Mouse (Mus musculus) hindbrain, postnatal 0 days (tissue): ENCODE measurements at regions not wholly inside any gene's neighbourhood (a gene's known extent, or its start where the extent isn't known, plus 50 kb on each side); places are given as distances from the start of the nearest gene placed in this dataset.

ENCODE experiments used
- ATAC-seq: fragments of 200-750 bp; cut with Nextera tagmentation; 2 replicates; pipeline ENCODE4 v1.8.0; 2017; ENCODE audit warnings: mild to moderate bottlenecking, moderate TSS enrichment, moderate library complexity
- DNase-seq: peaks from one replicate; pipeline ENCODE4 v3.0.0-alpha.2; 2015; ENCODE audit warnings: low spot score
- H3K27ac ChIP-seq: fragments of 300-500 bp; sonication (generic); 2 replicates; pipeline ENCODE4 v1.5.1; 2014; ENCODE audit warnings: mild to moderate bottlenecking
- H3K27me3 ChIP-seq: fragments of 300-500 bp; sonication (generic); 2 replicates; pipeline ENCODE4 v1.6.1; 2014; ENCODE audit warnings: low read length, mixed read lengths; ENCODE audit not compliant: insufficient read depth
- H3K36me3 ChIP-seq: fragments of 300-500 bp; sonication (generic); 2 replicates; pipeline ENCODE4 v1.6.1; 2014; ENCODE audit warnings: low read length, mixed read lengths; ENCODE audit not compliant: insufficient read depth
- H3K4me1 ChIP-seq: fragments of 300-500 bp; sonication (generic); 2 replicates; pipeline ENCODE4 v1.6.1; 2014; ENCODE audit warnings: antibody characterized with exemption, low read length, mixed read lengths; ENCODE audit not compliant: insufficient read depth
- H3K4me2 ChIP-seq: fragments of 300-500 bp; sonication (generic); 2 replicates; pipeline ENCODE4 v1.6.1; 2014; ENCODE audit warnings: low read depth, mild to moderate bottlenecking, low read length, moderate library complexity, mixed read lengths
- H3K4me3 ChIP-seq: fragments of 300-500 bp; sonication (generic); 2 replicates; pipeline ENCODE4 v1.5.1; 2014; ENCODE audit warnings: low read length
- H3K9ac ChIP-seq: fragments of 300-500 bp; sonication (generic); replicated peaks from 2 replicates; pipeline ENCODE4 v1.6.1; 2014; ENCODE audit warnings: mild to moderate bottlenecking, low read length, moderate library complexity, mixed read lengths
- H3K9me3 ChIP-seq: fragments of 300-500 bp; sonication (generic); 2 replicates; pipeline ENCODE4 v1.6.1; 2016; ENCODE audit warnings: low read length, mixed read lengths
- CTCF ChIP-seq: IDR thresholded peaks from 2 replicates; pipeline ENCODE4 v1.5.1; 2016; ENCODE audit warnings: antibody characterized with exemption, control low read depth, low read depth
- WGBS: fragments of 180-500 bp; shearing (Covaris S2); extraction: QIAGEN DNeasy Blood & Tissue Kit; methylation state at CpG from one replicate; pipeline ENCODE4 v1.1.7; 2014; 5-methylcytosine and 5-hydroxymethylcytosine counted together

GRCm38 (mm10) chr2:117652647-117653046 lies 309.8 kb upstream of the Rasgrp1 start:
- Histone ChIP-seq H3K27me3 (no peaks in the 10 kb centered on the region), H3K27ac (no peak overlapping the region), H3K4me3 (no peak overlapping the region), H3K4me2 (no peak overlapping the region), H3K36me3 (no peaks in the 10 kb centered on the region), H3K9ac (no peak overlapping the region), H3K4me1 (no peaks in the 10 kb centered on the region), H3K9me3 (no peaks in the 10 kb centered on the region)
- WGBS, result 62% methylated on average over 2 of the region's 2 CpGs
- ATAC-seq (no peak), DNase-seq (no peak)
- no peak for TF ChIP-seq CTCF

DNA sequence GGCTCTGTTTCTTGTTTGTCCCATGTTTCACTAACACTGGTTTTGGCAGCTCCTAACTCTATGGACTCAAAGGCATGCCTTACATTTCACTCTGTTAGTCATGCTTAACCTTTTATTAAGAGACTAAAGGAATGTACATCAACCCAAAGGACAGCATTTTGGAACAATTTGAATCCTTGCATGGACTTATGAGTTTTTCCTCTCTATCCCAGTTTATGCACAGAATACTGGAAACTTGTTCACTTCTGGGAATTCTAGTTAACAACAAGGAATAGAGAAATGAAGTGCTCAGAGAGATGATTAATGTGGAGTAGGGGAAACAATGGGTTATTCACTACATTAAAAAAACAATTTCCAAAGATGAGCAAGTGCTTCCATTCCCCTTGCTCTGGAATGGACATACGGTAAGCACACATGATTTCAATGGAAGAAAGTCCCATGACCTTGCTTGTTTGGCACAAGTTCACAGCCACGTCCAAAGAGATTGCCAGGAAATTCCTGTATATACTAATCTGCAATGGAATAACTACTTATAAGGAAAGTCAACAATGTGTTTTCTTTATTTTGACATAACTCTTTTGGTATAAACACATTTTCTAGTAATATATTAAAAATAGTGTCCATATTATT lies 313.9 kb upstream of the Rasgrp1 start:
- Histone ChIP-seq H3K36me3 (no peaks in the 10 kb centered on the region), H3K9me3 (no peaks in the 10 kb centered on the region), H3K4me1 (no peaks in the 10 kb centered on the region), H3K27ac (no peak overlapping the region), H3K4me2 (no peak overlapping the region), H3K9ac (no peak overlapping the region), H3K27me3 (no peaks in the 10 kb centered on the region), H3K4me3 (no peak overlapping the region)
- no peak for TF ChIP-seq CTCF
- ATAC-seq, result no peak
- DNase-seq, result no peak
- WGBS, result 72% methylated on average over 2 of the region's 2 CpGs

DNA sequence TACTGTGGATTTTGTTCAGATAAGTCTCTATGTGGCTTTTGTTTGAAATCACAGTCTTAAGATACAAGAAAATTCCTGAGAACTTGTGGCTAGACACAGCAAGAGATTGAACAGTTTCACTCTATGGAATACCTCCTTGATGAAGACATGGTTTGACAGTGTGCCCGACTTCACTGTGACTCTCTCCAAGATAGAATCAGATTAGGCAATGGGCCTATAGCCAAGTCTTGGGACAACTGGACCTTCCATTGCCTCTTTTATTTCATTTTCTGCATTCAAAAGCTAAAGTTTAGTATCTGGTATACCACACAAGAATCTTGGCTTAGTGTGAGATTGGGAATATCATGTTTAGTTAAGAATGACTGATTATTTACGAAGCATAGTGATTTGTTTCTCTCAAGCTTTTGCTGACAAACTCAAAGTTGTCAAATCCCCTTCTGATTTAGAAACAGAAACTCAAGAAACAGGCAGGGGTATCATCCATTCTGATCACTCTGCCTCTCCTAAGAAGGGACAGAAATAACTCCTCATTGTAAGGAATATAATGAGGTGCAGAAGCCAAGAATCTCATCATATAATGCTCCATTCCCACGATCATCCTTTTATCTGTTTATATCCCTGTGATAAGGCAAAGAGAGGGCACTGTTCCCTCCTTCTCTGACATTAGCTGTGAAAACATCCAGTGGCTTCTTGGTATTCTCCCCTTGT lies 317.6 kb upstream of the Rasgrp1 start:
- no peak overlapping the region for H3K4me2 ChIP-seq
- TF ChIP-seq CTCF, result no peak
- no peak overlapping the region for H3K27ac ChIP-seq
- H3K9ac ChIP-seq, result no peak overlapping the region
- DNase-seq, result no peak
- H3K4me3 ChIP-seq, result no peak overlapping the region
- 84% methylated on average over 3 of the region's 3 CpGs for WGBS
- no peaks in the 10 kb centered on the region for H3K4me1 ChIP-seq
- H3K9me3 ChIP-seq, result no peaks in the 10 kb centered on the region
- no peaks in the 10 kb centered on the region for H3K36me3 ChIP-seq
- H3K27me3 ChIP-seq, result no peaks in the 10 kb centered on the region
- no peak for ATAC-seq

- no peak for DNase-seq
- Histone ChIP-seq H3K4me1 (no peaks in the 10 kb centered on the region), H3K9me3 (no peaks in the 10 kb centered on the region), H3K4me2 (no peak overlapping the region), H3K9ac (no peak overlapping the region), H3K27ac (no peak overlapping the region), H3K36me3 (no peaks in the 10 kb centered on the region), H3K27me3 (no peaks in the 10 kb centered on the region), H3K4me3 (no peak overlapping the region)
- no peak for ATAC-seq
- TF ChIP-seq CTCF, result no peak
Observed at GRCm38 (mm10) chr2:117662653-117663052, 319.9 kb upstream of the Rasgrp1 start.

- TF ChIP-seq CTCF, result no peak
- H3K4me2 ChIP-seq, result no peak overlapping the region
- no peak overlapping the region for H3K27ac ChIP-seq
- no peak overlapping the region for H3K9ac ChIP-seq
- no peak overlapping the region for H3K4me3 ChIP-seq
- no peaks in the 10 kb centered on the region for H3K36me3 ChIP-seq
- no peaks in the 10 kb centered on the region for H3K27me3 ChIP-seq
- no peak for DNase-seq
- WGBS, result 77% methylated on average over 3 of the region's 3 CpGs
- no peaks in the 10 kb centered on the region for H3K4me1 ChIP-seq
- no peak for ATAC-seq
- H3K9me3 ChIP-seq, result no peaks in the 10 kb centered on the region
Observed at GRCm38 (mm10) chr2:117666528-117666927, 323.7 kb upstream of the Rasgrp1 start.

- no peaks in the 10 kb centered on the region for H3K9me3 ChIP-seq
- ATAC-seq (no peak), DNase-seq (no peak)
- no peaks in the 10 kb centered on the region for H3K36me3 ChIP-seq
- no peak for TF ChIP-seq CTCF
- no peak overlapping the region for H3K4me3 ChIP-seq
- H3K27ac ChIP-seq, result no peak overlapping the region
- no peak overlapping the region for H3K4me2 ChIP-seq
- no peaks in the 10 kb centered on the region for H3K27me3 ChIP-seq
- H3K9ac ChIP-seq, result no peak overlapping the region
- H3K4me1 ChIP-seq, result no peaks in the 10 kb centered on the region
Observed at GRCm38 (mm10) chr2:117668137-117668536, 325.3 kb upstream of the Rasgrp1 start.

DNA sequence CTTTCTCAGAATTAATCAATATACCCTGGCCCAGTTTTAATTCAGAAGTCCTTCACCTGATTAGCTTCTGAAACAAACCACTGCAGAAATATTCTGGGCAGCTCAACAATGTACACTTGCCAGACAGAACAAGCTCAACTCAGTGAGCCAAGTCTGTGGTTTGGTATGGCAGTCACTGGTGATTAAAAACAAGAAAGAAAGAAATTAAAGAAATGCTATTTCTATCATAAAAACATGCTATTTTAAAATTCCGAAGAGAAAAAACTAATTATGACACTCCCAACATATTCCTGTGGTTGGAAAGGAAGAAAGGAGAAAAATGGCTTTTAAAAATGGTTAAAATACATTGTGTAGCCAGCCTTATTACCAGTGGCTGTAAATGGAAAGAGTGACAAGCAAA lies 332.1 kb upstream of the Rasgrp1 start:
- no peaks in the 10 kb centered on the region for H3K9me3 ChIP-seq
- 84% methylated on average over 1 of the region's 1 CpGs for WGBS
- H3K9ac ChIP-seq, result no peak overlapping the region
- H3K27ac ChIP-seq, result no peak overlapping the region
- ATAC-seq, result no peak
- H3K4me1 ChIP-seq, result no peaks in the 10 kb centered on the region
- no peak overlapping the region for H3K4me3 ChIP-seq
- DNase-seq, result no peak
- no peak overlapping the region for H3K4me2 ChIP-seq
- no peaks in the 10 kb centered on the region for H3K27me3 ChIP-seq
- TF ChIP-seq CTCF, result no peak
- no peaks in the 10 kb centered on the region for H3K36me3 ChIP-seq
